Mouse (Mus musculus): Measurements from ENCODE around the gene Cycs.
A peak's percentile ranks its signal among the peaks of the same experiment; 100 is the strongest.

The Cycs gene

DNA sequence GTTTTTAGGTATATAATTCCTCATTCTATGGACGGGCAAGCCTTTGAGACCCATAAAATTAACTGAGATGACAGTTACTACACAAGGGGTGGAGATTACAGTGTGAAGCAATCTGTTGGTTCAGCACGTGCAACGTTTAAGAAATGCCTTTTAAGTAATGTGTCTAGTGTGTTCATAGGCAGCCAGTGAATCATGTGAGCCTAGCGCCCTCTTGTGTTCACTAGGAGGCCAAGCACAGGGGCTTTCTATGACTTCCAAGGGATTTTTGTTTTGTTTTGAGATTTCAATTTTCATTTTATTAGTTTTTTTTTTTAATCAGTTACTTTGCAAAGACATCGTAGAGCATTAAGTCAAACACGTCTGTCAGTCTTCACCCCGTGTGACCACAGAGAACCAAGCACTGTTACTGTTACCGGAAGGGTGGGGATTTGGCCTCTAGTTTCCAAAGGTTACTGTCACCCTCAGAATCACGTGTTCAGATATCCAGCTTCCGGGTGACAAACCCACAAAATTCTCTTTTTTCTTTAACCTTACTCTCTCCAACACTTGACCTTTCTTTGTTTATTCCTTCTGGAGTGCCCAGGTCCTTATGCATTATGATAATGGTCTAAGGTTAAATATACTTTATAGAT, 20.8 kb downstream of the Cycs start:
- DNase-seq (ENCODE audit: low spot score in 2 of 2), result peak; percentile 56 to 61

GRCm38 (mm10) chr6:50542535-50542934, 23.8 kb downstream of the Cycs start:
- no peak for DNase-seq (ENCODE audit: low spot score in 2 of 2)

- no peak for DNase-seq (ENCODE audit: low spot score in 2 of 2)
These were observed 26.7 kb downstream of the Cycs start for GRCm38 (mm10) chr6:50539641-50540040.

DNA sequence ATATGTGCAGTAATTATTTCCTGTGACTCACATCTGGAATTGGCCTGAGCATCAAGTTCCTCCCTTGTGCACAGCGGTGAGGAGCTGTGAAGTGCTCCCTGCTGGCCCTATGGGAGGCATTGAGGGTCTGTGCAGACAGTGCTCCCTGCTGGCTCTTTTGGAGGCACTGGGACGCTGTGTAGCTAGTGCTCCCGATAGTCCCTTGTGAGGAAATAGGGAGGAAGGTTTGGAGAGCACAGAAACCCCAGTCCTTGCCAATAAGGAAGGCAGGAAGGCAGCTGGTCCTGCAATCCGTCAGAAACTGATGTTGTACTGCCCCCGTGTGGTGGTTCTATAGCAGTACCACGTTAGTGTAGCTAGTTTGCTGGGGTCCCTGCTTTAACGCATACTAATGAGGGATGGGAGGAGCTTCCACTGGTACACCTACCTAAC, 29.9 kb downstream of the Cycs start:
- peak; percentile 72 to 81 for DNase-seq (ENCODE audit: low spot score in 2 of 2)

DNA sequence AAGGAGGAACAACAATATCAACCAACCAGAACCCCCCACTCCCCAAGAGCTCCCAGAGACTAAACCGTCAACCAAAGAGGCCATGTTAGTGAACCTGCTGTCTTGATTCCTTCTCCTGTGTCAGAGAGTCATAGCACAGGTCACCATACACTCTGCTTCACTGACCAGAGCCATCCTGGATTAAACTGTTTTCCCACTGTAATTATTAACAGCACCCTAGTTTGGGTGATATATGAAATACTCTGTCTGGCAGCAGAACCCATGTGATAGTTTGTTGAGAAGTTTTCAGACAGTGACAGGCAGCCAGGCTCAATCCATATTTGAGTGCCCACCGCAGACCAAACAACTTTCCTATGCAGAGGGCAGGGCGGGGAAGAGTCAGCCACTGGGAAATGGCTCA, 31.0 kb downstream of the Cycs start:
- no peak for DNase-seq (ENCODE audit: low spot score in 2 of 2)

- DNase-seq (ENCODE audit: low spot score in 2 of 2), result no peak
These were observed 34.4 kb downstream of the Cycs start for GRCm38 (mm10) chr6:50531920-50532319.

DNA sequence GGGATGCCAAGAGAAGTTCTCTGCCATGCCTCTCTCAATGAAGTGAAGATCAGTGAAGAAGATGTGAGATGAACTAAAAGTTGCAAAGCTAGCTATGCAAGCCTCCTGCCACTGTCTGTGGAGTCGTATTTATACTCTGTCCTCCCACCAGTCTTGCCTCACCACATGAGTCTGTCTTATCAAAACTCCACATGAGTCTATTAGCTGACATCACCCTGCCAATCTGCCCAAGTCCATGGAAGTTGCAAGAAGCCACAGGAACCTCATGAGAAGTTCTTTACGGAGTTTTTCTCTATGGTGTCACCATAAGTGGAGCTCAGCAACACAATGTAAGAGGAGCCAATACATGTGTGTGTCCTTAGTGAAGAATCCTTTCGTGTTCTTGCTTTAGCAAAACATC, 35.3 kb downstream of the Cycs start:
- DNase-seq (ENCODE audit: low spot score in 2 of 2), result no peak

- DNase-seq (ENCODE audit: low spot score in 2 of 2), result no peak
These were observed 37.1 kb downstream of the Cycs start for GRCm38 (mm10) chr6:50529194-50529593.

DNA sequence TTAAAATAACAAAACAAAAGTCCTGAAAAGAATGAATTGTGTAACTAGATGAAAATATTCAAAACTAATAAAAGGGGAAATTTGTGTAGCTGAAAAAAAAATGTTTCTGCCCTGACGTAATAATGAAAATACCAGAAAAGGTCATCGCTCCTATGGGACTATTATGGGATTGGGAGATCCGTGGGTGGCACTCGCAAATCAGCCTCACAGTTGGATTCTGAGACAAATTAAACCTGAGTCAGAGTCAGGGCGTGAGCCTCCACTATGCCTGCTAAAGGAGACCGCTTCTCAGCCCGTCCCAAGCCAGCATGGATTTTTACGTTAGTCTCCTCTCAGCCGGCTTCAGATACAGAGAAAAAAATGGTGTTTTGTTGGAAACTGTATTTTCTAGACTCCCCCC, 38.9 kb downstream of the Cycs start:
- DNase-seq (ENCODE audit: low spot score in 2 of 2), result no peak

GRCm38 (mm10) chr6:50526597-50527024, 39.7 kb downstream of the Cycs start:
- DNase-seq (ENCODE audit: low spot score in 2 of 2), result peak; percentile 80 to 83

- no peak for DNase-seq (ENCODE audit: low spot score in 2 of 2)
These were observed 40.5 kb downstream of the Cycs start for GRCm38 (mm10) chr6:50525846-50526245.

- no peak for DNase-seq (ENCODE audit: low spot score in 2 of 2)
These were observed 42.0 kb downstream of the Cycs start for GRCm38 (mm10) chr6:50524261-50524896.

DNA sequence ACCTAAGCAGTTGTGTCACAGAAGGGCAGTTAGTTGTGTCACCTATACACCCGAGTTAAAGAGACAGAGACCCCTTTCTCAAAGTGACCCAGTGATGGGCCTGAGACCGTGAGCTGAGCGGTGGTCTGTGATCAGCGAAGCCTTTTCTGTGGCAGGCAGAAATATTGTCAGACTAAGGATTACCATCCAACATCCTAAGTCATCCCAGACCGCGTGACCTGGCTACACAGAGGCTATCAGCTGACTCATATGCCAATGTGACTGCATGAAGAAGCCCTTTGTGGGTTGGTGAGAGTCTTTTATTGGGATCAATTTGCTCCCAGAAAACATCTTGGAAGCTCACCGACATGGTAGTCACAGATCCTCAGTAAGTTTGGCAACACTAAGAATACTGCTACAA, 43.6 kb downstream of the Cycs start:
- no peak for DNase-seq (ENCODE audit: low spot score in 2 of 2)

GRCm38 (mm10) chr6:50521532-50522135, 44.7 kb downstream of the Cycs start:
- no peak for DNase-seq (ENCODE audit: low spot score in 2 of 2)

- no peak for DNase-seq (ENCODE audit: low spot score in 2 of 2)
These were observed 46.2 kb downstream of the Cycs start for GRCm38 (mm10) chr6:50520139-50520538.

GRCm38 (mm10) chr6:50518371-50518770, 48.0 kb downstream of the Cycs start:
- DNase-seq (ENCODE audit: low spot score in 2 of 2), result no peak
